Mouse (Mus musculus) midbrain, embryonic 16.5 days (tissue): ENCODE measurements around the gene Rnf227. TPM values are rescaled to one million over a fixed set of nuclear protein-coding genes. Genes with fewer than 3 reads are reported as not detected.

ENCODE experiments used
- ATAC-seq: fragments of 200-750 bp; cut with Nextera tagmentation; 2 replicates; pipeline ENCODE4 v1.8.0; 2017; ENCODE audit warnings: moderate TSS enrichment
- H3K27ac ChIP-seq: fragments of 300-500 bp; sonication (generic); 2 replicates; pipeline ENCODE4 v1.5.1; 2014; ENCODE audit warnings: mild to moderate bottlenecking, low read length, mixed read lengths
- H3K27me3 ChIP-seq: fragments of 300-500 bp; sonication (generic); 2 replicates; pipeline ENCODE4 v1.6.1; 2014; ENCODE audit warnings: low read depth, low read length, mixed read lengths; ENCODE audit not compliant: control insufficient read depth, insufficient read depth
- H3K36me3 ChIP-seq: fragments of 300-500 bp; sonication (generic); 2 replicates; pipeline ENCODE4 v1.6.1; 2014; ENCODE audit warnings: mild to moderate bottlenecking, low read length, moderate library complexity, mixed read lengths; ENCODE audit not compliant: control insufficient read depth, insufficient read depth
- H3K4me1 ChIP-seq: fragments of 300-500 bp; sonication (generic); 2 replicates; pipeline ENCODE4 v1.6.1; 2014; ENCODE audit warnings: mild to moderate bottlenecking, low read length, mixed read lengths; ENCODE audit not compliant: control insufficient read depth, insufficient read depth
- H3K4me2 ChIP-seq: fragments of 300-500 bp; sonication (generic); 2 replicates; pipeline ENCODE4 v1.6.1; 2014; ENCODE audit warnings: mild to moderate bottlenecking, low read length, mixed read lengths
- H3K4me3 ChIP-seq: fragments of 300-500 bp; sonication (generic); 2 replicates; pipeline ENCODE4 v1.5.1; 2014; ENCODE audit warnings: low read depth, mild to moderate bottlenecking, low read length, moderate library complexity, mixed read lengths
- H3K9ac ChIP-seq: fragments of 300-500 bp; sonication (generic); 2 replicates; pipeline ENCODE4 v1.6.1; 2014; ENCODE audit warnings: low read depth, low read length, mixed read lengths
- H3K9me3 ChIP-seq: fragments of 300-500 bp; sonication (generic); replicated peaks from 2 replicates; pipeline ENCODE4 v1.6.1; 2014; ENCODE audit warnings: mild to moderate bottlenecking, low read length, mixed read lengths; ENCODE audit not compliant: control insufficient read depth, poor library complexity, severe bottlenecking
- WGBS: fragments of 180-500 bp; shearing (Covaris S2); extraction: QIAGEN DNeasy Blood & Tissue Kit; methylation state at CpG from one replicate; pipeline ENCODE4 v1.1.7; 2014; 5-methylcytosine and 5-hydroxymethylcytosine counted together
- polyA plus RNA-seq: library from polyadenylated mRNA; unstranded; fragments of >200 nt; fragmentation: Nextera tagmentation; extraction: Ambion mirVana; gene quantifications from 2 replicates; pipeline ENCODE4 v1.2.1, GENCODE M21; 2015

Gene Rnf227
- polyA plus RNA-seq, 1 experiment from 2014 or later, result 334 TPM

GRCm38 (mm10) chr11:69346441-69346840, 6.2 kb downstream of the Rnf227 start:
- Histone ChIP-seq H3K4me3 (no peak overlapping the region), H3K27me3 (no peaks in the 10 kb centered on the region), H3K27ac (no peak overlapping the region), H3K4me1 (peaks cover 8% of the 10 kb centered on the region), H3K4me2 (no peak overlapping the region), H3K9me3 (no peaks in the 10 kb centered on the region), H3K36me3 (peaks cover 57% of the 10 kb centered on the region), H3K9ac (no peak overlapping the region)
- no peak for ATAC-seq
- WGBS, result 94% methylated on average over 25 of the region's 26 CpGs

GRCm38 (mm10) chr11:69356544-69356943, 16.3 kb downstream of the Rnf227 start:
- Histone ChIP-seq H3K4me2 (no peak overlapping the region), H3K27me3 (no peaks in the 10 kb centered on the region), H3K27ac (no peak overlapping the region), H3K36me3 (peaks cover 90% of the 10 kb centered on the region), H3K4me3 (no peak overlapping the region), H3K9me3 (no peaks in the 10 kb centered on the region), H3K9ac (no peak overlapping the region), H3K4me1 (no peaks in the 10 kb centered on the region)
- no peak for ATAC-seq
- WGBS, result 94% methylated on average over 5 of the region's 5 CpGs

GRCm38 (mm10) chr11:69357690-69358089, 17.4 kb downstream of the Rnf227 start:
- Histone ChIP-seq H3K36me3 (peaks cover 88% of the 10 kb centered on the region), H3K4me2 (no peak overlapping the region), H3K9me3 (no peaks in the 10 kb centered on the region), H3K4me1 (no peaks in the 10 kb centered on the region), H3K27ac (no peak overlapping the region), H3K9ac (no peak overlapping the region), H3K27me3 (no peaks in the 10 kb centered on the region), H3K4me3 (no peak overlapping the region)
- ATAC-seq, result no peak
- 95% methylated on average over 12 of the region's 12 CpGs for WGBS

- no peak for ATAC-seq
- H3K4me2 ChIP-seq, result no peak overlapping the region
- H3K36me3 ChIP-seq, result peaks cover 60% of the 10 kb centered on the region
- H3K9me3 ChIP-seq, result no peaks in the 10 kb centered on the region
- H3K9ac ChIP-seq, result no peak overlapping the region
- no peak overlapping the region for H3K4me3 ChIP-seq
- H3K27ac ChIP-seq, result no peak overlapping the region
- no peaks in the 10 kb centered on the region for H3K27me3 ChIP-seq
- WGBS, result 71% methylated on average over 7 of the region's 7 CpGs
- peaks cover 20% of the 10 kb centered on the region for H3K4me1 ChIP-seq
Observed at GRCm38 (mm10) chr11:69362021-69362420, 21.8 kb downstream of the Rnf227 start.

- Histone ChIP-seq H3K27me3 (no peaks in the 10 kb centered on the region), H3K36me3 (peaks cover 55% of the 10 kb centered on the region), H3K9ac (no peak overlapping the region), H3K4me1 (peaks cover 20% of the 10 kb centered on the region), H3K4me3 (no peak overlapping the region), H3K9me3 (no peaks in the 10 kb centered on the region), H3K4me2 (no peak overlapping the region), H3K27ac (no peak overlapping the region)
- ATAC-seq, result no peak
- 91% methylated on average over 2 of the region's 2 CpGs for WGBS
Observed at GRCm38 (mm10) chr11:69362479-69362878, 22.2 kb downstream of the Rnf227 start.

GRCm38 (mm10) chr11:69364376-69364775, 24.1 kb downstream of the Rnf227 start:
- H3K4me1 ChIP-seq, result peaks cover 20% of the 10 kb centered on the region
- WGBS, result 47% methylated on average over 8 of the region's 8 CpGs
- ATAC-seq, result no peak
- peaks cover 39% of the 10 kb centered on the region for H3K36me3 ChIP-seq
- H3K4me2 ChIP-seq, result peak overlapping the region; percentile 96
- H3K27ac ChIP-seq, result peak overlapping the region; percentile 66
- H3K4me3 ChIP-seq, result no peak overlapping the region
- no peaks in the 10 kb centered on the region for H3K9me3 ChIP-seq
- no peaks in the 10 kb centered on the region for H3K27me3 ChIP-seq
- peak overlapping the region; percentile 8; the same call in 1 of the 2 replicates for H3K9ac ChIP-seq

GRCm38 (mm10) chr11:69364910-69365309, 24.6 kb downstream of the Rnf227 start:
- H3K27ac ChIP-seq, result peak overlapping the region; percentile 100
- H3K4me1 ChIP-seq, result peaks cover 20% of the 10 kb centered on the region
- no peaks in the 10 kb centered on the region for H3K27me3 ChIP-seq
- H3K9ac ChIP-seq, result peak overlapping the region; percentile 8; the same call in 1 of the 2 replicates
- no peaks in the 10 kb centered on the region for H3K9me3 ChIP-seq
- no peak overlapping the region for H3K4me3 ChIP-seq
- H3K36me3 ChIP-seq, result peaks cover 33% of the 10 kb centered on the region
- peak; percentile 30 for ATAC-seq
- 3% methylated on average over 6 of the region's 6 CpGs for whole genome bisulfite sequencing
- H3K4me2 ChIP-seq, result peak overlapping the region; percentile 96

GRCm38 (mm10) chr11:69365722-69366121, 25.5 kb downstream of the Rnf227 start:
- Histone ChIP-seq H3K4me3 (peak overlapping the region; percentile 92), H3K9ac (peak overlapping the region; percentile 65), H3K27me3 (no peaks in the 10 kb centered on the region), H3K4me2 (peak overlapping the region; percentile 96), H3K36me3 (peaks cover 25% of the 10 kb centered on the region), H3K4me1 (peaks cover 23% of the 10 kb centered on the region), H3K27ac (peak overlapping the region; percentile 100), H3K9me3 (no peaks in the 10 kb centered on the region)
- peak; percentile 29 for ATAC-seq
- 18% methylated on average over 6 of the region's 6 CpGs for WGBS

GRCm38 (mm10) chr11:69366157-69366854, 26.0 kb downstream of the Rnf227 start:
- ATAC-seq, result peak; percentile 76
- peaks cover 29% of the 10 kb centered on the region for H3K4me1 ChIP-seq
- WGBS, result 0% methylated on average over 26 of the region's 26 CpGs

More at GRCm38 (mm10) chr11:69366157-69366854, 26.0 kb downstream of the Rnf227 start:
- H3K9me3 ChIP-seq, result no peaks in the 10 kb centered on the region
- H3K4me2 ChIP-seq, result peak overlapping the region; percentile 96
- H3K27ac ChIP-seq, result peak overlapping the region; percentile 100
- H3K36me3 ChIP-seq, result peaks cover 19% of the 10 kb centered on the region
- no peaks in the 10 kb centered on the region for H3K27me3 ChIP-seq
- H3K4me3 ChIP-seq, result peak overlapping the region; percentile 92
- peak overlapping the region; percentile 100 for H3K9ac ChIP-seq
